Mouse (Mus musculus) brain, adult 2 months (tissue): ENCODE measurements around the gene Gm42688.

Experiments
- DNase-seq: peaks from one replicate; pipeline ENCODE4 v3.0.0; 2011; ENCODE audit warnings: low read depth, low spot score

Gene Gm42688

DNA sequence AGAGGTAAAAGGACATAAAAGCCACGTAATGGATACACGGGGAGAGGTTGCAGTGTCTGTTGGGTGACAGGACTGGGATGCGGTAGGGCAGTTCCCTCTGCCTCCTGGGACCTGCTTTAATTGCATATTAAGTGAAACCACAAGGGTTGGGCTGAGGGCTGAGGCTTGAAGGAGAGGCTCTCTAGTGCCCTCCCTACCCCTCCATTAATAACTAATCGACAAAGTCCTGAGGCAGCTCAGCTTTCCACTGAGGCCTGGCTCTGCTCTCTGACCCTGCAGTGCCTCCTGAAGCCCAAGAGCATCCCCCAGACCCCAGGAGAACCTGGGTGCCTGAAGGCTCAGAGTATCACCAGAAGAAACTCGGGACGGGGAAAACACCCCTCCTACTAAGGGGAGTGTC is 16.9 kb upstream of the Gm42688 start:
- no peak for DNase-seq

DNA sequence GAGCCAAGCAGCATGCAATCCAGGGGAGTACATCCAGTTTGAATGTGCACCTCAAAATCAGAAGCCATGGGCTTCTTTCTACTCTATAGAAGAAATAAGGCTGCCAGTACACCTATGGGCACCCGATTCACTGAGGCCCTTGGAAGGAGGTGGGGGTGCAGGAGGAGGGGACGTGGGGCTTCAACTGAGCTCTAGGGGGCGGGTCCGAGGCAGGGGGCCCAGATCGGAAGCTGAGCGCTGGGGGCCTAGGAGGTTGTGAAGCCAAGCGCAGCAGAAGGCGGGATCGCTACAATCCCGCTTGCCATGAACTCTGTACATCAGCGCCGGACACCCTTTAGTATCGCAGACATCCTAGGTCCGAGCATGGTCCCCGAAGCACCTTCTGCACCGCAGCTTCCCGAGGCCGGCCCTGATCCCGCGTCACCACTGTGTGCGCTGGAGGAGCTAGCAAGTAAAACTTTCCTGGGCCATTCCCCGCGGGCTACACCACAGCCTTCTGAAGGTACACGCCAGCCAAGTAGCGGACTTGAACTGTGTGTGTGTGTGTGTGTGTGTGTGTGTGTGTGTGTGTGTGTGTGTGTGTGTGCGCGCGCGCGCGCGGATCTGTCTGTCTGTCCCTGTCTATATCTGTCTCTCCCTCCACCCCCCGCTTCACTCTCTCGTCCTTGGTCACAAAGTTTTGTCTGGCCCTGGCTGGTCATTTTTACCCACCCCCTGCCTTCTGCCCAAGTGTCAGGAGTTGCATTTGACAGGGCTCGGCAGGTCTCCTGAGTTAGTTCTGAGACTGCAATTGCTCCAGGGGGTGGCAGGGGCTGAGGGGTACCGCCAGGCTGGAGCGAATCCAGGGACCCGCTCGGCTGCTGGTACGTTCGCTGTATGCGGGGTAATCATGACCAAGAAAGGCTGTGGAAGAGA is 15.0 kb upstream of the Gm42688 start, which contains the start of gene Lbx2:
Lbx2 (plus strand) TSS at position 247 of the 915 bp plus-strand sequence.
- no peak for DNase-seq

DNA sequence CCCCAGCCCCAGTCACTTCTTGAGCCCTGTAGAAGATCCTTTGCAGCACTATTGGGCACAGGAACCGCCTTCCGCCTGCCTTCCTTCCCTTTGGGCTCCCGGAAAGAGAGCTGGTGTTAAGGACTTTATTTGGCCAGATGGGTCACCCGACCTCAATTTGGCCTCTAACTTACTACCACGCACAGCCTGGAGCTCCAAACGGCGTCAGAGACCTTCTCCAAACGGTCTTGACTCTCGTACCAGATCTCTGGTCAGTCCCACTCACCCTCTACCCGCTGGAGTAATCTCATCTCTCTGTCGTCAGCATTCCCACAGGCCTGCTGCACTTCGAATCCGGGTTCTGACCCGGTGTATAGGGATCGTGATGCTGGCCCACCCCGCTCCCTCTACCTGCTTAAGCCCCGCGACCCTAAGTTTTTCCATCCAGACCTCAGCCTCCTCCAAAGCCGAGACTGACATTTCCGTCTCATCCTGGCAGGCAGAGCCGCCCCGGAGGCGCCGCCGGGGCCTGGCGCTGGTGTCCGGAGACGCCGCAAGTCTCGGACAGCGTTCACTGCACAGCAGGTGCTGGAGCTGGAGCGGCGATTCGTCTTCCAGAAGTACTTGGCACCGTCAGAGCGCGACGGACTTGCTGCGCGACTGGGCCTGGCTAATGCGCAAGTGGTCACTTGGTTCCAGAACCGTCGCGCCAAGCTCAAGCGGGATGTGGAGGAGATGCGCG is 14.1 kb upstream of the Gm42688 start:
- no peak for DNase-seq

DNA sequence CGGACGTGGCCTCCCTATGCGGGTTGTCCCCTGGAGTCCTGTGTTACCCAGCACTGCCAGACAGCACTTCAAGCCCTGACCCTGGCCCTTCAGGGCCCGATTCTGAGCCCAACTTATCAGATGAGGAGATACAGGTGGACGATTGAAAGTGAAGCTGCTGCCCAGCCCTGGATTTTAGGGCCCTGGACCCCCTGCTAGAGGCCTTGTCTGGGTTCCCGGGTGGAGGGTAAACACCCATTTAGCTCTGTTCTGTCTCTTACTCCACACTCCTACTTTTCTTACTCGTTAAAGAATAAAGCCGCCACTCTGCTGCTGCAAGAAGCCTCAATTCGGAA is 13.5 kb upstream of the Gm42688 start:
- no peak for DNase-seq

DNA sequence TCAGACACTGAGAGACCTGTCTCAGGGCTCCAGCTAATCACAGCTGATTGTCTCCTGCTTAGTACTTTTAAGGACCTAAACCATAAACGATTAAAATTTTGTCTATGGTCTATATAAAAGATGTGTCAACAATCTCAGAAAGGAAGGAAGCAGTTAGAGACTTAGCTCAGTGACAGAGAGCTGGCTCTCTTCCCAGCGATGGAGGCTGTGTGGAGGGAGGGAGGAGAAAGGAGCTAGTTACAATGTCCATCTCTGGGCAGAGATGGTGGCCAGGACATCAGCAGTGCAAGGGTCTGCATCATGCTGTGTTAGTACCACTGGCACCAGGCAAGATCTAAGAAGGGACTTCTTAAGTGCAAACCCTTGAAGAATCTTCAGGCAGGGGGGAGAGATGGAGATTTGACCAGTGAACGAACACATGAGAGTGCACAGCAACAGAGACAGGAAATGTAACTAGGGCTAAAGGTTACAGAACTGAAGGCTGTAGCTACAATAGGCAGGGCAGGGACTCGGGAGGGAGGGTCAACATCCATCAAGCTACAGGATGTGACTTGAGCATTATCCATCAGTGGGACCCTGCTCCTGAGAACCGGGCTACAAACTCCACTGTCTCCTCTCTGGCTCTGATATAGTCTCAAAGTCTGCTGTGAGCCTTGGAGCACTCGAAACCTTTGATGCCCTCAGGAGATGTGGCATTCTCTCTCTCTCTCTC is 8.8 kb upstream of the Gm42688 start:
- DNase-seq = no peak

DNA sequence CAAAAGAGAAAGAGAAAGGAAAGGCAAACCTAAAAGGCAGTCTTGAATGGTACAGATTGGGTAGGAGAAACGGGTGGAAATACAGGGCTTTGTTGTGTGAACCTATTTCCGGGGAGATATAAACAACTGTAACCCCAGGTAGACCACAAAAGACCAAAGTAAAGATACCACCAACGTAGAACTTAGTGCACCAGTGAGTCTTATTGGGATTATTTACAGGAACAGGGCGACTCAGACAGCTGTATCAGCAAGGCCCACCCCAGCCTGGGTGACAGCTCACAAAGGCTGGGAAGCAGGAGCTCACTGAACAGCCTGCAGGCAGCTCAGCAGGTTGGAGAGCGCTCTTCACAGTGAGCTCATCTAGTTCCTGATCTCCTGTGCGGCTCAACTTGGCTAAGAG is 5.4 kb upstream of the Gm42688 start:
- DNase-seq = no peak

DNA sequence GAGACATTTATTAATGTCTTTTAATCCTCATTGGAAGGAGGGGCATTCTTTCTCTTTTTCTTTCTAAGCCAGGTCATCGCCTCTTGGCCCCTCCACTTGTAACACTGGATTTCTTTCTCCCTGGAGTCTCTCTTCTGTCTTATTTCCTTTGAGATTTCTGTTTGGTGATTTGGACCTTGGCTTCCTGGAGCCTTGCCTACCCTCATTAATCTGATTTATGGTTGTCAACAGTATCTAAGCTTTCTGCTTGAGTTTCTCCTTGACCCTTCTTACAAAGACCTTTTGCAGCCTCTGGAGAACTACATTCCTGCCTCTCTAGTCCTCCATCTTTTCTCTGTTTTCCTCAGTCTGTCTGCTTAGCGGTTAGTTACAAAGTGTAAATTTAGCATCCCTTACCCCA is 3.0 kb upstream of the Gm42688 start:
- no peak for DNase-seq

DNA sequence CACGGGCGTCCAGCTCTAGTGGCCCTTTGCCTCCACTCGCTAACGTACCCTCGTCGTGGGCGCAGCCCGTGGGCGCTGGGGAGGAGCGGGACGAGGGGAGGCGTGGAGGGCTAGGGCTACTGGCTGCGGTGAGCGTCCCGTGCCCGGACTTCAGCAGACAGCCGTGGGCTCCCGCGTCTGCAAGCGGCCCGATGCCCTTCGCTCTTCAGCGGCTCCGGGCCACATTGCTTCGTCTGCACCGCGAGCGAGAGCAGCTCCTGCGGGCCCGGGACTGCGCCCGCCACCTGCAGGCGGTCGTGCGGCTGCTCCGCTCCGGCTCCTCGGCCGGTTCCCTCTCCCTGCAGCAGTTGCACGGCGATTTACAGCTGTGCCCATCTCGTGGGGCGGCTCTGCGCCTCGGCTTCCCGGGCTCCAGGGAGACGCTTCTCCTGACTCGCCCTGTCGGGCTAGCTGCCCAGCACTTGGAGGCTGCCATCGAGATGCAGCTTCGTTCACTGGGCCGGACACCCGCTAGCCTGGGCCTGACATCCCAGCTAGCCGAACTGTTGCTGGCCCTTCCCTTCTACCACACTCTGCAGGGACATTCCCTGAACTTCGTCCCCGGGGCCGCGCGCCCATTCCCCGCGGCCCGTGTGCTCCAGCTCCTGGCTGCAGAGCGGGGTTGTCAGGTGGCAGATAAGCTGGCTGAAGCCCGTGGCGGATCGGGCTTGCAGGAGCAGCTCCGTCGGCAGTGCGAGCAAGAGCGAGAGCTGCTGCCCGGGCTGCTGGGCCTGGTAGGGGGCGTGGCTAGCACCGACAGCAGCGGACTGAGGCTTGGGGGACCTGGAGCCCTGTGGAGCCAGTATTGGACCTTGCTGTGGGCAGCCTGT is 505 bp downstream of the Gm42688 start:
- DNase-seq = peak; percentile 74

DNA sequence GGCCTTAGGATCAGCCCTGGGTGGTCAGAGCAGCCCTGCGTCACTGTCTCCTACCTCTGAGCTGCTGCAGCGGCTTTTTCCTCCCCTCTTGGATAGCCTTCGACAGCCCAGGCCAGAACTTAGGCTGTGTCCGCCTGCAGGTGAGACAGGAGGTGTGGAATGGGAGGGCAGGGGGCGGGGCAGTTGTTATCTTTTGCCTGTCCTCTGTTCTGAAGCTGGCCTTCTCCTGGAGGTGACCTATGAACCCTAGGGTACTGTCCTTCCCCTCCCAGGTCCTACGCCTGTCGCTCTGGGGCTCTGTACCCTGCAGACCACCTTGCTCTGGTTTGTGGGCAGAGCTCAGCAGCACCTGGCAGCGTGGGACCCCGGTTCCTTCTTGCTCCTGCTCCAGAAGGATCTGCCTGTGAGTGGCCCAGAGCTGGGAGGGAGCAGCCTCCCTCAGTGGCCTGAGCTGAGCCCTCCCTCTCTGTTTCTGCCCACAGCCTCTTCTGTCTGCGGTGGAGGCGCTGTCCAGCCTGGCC is 1.8 kb downstream of the Gm42688 start:
- no peak for DNase-seq

DNA sequence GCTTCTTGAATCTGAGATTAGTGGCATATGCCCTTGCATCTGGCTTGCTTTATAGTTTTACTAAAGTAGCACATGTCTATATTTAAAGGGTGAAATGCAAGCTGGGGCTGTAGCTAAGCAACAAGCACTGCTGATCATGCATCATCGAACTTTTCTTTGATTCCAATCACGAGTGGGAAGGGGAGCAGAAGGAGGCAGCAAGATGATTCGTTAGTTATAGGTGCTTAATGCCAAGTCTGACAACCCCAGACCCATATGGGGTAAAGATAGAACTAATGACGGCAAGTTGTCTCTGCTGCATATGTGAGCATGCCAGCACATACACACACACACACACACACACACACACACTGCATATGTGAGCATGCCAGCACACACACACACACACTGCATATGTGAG is 2.7 kb downstream of the Gm42688 start:
- DNase-seq = peak; percentile 74

DNA sequence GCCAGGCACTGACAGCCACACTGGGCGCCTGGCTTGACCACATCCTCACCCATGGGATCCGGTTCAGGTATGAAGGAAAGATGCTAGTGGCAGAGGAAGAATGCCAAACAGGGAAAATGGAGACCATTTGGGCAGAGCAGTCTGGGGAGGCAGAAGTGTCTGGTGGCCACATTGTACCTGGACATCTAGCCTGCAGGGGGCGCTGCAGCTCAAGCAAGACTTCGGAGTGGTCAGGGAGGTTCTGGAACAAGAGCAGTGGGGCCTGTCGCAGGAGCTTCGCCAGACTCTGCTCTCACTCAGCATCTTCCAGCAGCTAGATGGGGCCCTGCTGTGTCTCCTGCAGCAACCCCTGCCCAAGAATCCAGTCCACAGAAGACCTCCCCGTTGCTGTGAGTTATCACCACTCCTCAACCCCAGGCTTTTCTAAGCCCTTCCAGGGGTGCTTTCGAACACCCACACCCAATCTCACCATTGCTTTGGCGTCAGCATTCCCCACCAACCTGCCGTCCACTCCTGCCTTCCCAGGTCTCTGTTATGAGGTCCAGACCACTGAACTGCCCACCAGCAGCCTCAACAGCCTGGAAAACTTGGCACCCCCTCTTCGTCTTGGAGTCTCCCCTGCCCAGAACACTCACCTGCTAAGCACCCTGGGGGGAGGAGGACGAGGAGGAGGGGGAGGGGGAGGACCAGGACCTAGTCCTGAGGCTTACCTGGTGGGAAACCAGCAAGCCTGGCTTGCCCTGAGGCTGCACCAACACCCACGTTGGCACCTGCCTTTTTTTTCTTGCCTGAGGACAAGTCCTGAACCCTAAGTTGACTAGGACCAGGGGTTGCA is 6.4 kb downstream of the Gm42688 start:
- DNase-seq = peak; percentile 83

DNA sequence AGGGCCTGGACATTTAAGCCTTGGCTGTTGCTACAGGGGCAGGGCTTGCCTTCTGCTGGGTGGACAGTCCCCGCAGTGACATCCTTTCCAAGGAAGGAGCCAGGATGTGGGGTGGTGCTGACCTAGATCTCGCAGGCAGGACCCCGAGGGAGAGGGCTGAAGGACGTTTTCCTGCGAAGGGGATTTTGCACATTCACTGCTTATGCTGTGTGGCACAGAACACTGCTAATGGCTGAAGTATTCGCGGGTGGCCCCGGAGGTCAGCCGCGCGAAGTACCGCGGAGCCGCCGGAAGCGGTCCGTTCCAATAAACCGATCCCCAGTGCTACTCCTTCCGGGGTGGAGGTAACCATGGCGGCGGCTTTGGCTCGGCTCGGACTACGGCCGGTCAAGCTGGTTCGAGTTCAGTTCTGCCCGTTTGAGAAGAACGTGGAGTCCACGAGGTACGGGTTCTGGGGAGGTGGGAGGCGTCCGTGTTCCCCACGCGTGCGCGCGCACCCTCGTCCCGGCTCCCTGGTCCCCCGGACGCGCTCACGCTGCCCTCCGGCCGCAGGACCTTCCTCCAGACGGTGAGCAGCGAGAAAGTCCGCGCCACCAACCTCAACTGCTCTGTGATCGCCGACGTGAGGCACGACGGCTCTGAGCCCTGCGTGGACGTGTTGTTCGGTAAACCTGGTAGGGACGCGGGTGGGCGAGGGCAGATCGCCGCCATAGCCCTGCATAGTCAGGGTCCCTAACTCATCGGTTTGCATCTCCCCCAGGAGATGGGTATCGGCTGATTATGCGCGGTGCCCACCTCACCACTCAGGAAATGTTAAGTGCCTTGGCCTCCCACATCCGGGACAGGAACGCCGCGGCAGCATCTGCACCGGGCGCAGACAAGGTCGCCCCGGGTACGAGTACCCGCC is 7.6 kb downstream of the Gm42688 start, which contains the start of gene Mrpl53:
Mrpl53 (plus strand) TSS at position 279 of the 907 bp plus-strand sequence.
- DNase-seq = peak; percentile 90

DNA sequence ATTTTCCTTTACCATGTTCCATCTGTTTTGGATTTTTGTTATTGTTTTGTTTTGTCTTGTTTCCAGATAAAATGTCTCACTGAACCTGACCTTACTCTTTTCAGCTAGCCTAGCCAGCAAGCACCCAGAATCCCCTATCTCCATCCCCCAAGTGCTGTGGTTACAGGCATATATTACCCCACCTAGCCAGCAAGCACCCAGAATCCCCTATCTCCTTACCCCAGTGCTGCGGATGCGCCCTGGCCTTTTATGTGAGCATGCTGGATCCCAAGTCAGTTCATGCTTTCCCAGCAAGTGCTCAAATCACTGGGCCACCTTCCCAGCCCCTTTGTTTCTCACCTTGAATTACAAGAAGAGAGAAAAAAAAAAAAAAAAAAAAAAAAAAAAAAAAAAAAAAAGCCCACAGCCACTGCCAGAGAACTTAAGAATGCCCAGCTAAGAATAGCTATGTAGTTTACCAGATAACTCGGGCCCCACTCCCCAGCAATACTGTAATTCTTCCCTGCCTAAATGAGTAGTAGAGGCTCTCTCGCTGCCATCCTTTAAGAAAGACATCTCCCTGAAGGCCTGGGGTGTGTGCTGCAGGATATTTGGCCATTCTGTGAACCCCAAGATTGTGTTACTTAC is 10.2 kb downstream of the Gm42688 start:
- no peak for DNase-seq

DNA sequence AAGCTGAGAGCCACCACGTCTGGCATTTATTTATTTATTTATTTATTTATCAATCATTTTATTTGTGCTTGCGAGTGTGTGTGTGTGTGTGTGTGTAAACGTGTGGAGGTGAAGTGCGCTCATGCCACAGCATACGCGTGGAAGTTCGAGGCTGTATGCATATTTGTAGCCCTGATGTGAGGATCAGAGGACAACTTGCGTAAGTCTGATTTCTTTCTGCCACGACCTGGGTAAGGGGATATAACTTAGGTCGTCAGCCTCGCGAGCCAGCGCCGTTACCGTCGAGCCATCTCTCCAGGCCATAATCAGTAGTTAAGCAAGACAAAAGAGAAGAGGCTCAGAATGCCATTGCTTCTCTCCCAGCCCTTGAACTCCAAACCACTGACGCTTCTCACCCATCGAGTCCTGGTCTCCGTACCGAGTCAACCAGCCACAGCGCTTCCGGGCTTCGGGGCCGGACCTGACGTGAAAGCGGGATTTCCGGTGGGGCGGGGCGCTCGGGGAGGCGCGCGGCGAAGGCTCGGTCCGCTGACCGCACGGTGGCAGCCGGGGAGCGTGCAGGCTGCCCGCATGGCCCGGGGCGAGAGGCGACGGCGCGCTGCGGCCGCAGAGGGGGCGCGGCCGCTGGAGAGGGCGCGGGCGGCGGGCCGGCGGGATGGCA is 13.7 kb downstream of the Gm42688 start, which contains the start of gene Mogs:
Mogs (plus strand) TSS at position 486 of the 661 bp plus-strand sequence.
- peak; percentile 95 for DNase-seq

DNA sequence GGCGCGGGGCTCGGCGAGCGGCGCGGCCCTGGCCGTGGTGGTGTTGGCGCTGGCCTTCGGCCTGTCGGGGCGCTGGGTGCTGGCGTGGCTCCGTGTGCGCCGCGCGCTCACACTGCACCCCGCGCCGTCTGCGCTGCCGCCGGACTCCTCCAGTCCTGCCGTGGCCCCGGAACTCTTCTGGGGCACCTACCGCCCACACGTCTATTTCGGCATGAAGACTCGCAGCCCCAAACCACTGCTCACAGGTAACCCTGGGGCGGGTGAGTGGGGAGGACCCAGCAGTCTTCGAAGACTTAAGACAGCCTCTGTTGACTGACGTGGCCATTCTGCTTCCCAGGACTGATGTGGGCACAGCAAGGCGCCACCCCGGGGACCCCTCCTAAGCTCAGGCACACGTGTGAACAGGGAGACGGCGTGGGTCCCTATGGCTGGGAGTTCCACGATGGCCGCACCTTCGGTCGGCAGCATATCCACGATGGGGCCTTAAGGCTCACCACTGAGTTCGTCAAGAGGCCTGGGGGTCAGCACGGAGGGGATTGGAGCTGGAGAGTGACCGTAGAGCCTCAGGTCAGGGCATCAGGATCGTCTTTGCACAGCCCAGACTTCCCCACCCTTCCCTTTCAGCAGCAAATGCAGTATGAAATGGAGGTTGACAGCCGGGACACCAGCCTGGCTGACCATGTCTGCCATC is 14.4 kb downstream of the Gm42688 start:
- DNase-seq = no peak

DNA sequence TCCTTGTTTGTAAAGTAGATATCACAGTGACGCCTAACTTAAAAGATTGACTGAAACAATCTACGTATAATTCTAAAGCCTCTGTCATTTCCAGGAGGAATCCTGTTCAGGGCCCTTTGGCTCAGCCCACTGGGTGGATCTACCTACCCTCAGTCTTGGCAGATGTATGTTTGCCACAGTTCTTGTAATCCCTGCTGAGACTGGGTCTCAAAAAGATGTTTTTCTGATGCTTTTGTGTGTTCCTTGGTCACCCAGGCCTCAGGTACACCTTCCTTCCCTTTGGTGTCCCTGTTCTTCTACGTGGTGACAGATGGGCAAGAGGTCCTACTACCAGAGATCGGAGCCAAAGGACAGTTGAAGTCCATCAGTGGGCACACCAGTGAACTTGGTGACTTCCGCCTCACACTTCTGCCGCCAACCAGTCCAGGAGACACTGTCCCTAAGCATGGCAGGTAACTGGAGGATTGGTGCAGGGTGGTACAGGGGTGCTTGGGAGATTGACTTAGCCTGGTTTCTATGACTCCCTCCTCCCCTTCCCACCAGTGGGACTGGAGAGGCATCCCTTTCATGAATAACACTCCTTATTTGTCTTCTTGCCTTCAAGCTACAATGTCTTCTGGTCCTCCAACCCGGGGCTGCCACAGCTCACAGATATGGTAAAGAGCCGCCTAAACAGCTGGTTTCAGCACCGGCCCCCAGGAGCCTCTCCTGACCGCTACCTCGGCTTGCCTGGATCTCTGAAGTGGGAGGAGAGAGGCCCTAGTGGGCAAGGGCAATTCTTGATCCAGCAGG is 15.2 kb downstream of the Gm42688 start:
- DNase-seq = no peak

DNA sequence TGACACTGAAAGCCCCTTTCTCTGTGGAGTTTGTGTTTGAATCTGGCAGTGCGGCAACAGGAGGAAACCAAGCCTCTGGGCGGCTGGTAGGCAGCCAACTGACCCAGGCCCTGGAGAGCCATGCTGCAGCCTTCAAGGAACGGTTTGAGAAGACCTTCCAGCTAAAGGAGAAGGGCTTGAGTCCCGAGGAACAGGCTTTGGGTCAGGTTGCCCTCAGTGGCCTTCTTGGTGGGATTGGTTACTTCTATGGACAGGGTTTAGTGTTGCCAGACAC is 15.7 kb downstream of the Gm42688 start:
- DNase-seq = no peak
